Mouse (Mus musculus) retina, adult 2 months (tissue): ENCODE measurements around the gene Nos1ap.

Experiments used
- DNase-seq: peaks from one replicate; pipeline ENCODE4 v3.0.0-alpha.2; 2012; ENCODE audit warnings: low read depth, low spot score

Gene Nos1ap

GRCm38 (mm10) chr1:170363746-170364145 is 225.9 kb downstream of the Nos1ap start:
- no peak for DNase-seq

- DNase-seq: no peak
Observed at GRCm38 (mm10) chr1:170360183-170360915, 229.3 kb downstream of the Nos1ap start.

- DNase-seq: no peak
Observed at GRCm38 (mm10) chr1:170353335-170353734, 236.3 kb downstream of the Nos1ap start.

GRCm38 (mm10) chr1:170351080-170351479 is 238.6 kb downstream of the Nos1ap start:
- no peak for DNase-seq

- no peak for DNase-seq
Observed at GRCm38 (mm10) chr1:170346266-170346665, 243.4 kb downstream of the Nos1ap start.

GRCm38 (mm10) chr1:170343906-170344305 is 245.8 kb downstream of the Nos1ap start:
- no peak for DNase-seq

- peak; percentile 9 for DNase-seq
Observed at GRCm38 (mm10) chr1:170343081-170343480, 246.6 kb downstream of the Nos1ap start.

- no peak for DNase-seq
Observed at GRCm38 (mm10) chr1:170339943-170340342, 249.7 kb downstream of the Nos1ap start.

GRCm38 (mm10) chr1:170332775-170333174 is 256.9 kb downstream of the Nos1ap start:
- DNase-seq: no peak

- no peak for DNase-seq
Observed at GRCm38 (mm10) chr1:170331926-170332325, 257.7 kb downstream of the Nos1ap start.

- no peak for DNase-seq
Observed at GRCm38 (mm10) chr1:170325277-170325676, 264.4 kb downstream of the Nos1ap start.

GRCm38 (mm10) chr1:170324312-170324711 is 265.3 kb downstream of the Nos1ap start:
- DNase-seq: no peak

- no peak for DNase-seq
Observed at GRCm38 (mm10) chr1:170323001-170323400, 266.7 kb downstream of the Nos1ap start.

GRCm38 (mm10) chr1:170322046-170322445 is 267.6 kb downstream of the Nos1ap start:
- no peak for DNase-seq

GRCm38 (mm10) chr1:170311431-170311830 is 278.2 kb downstream of the Nos1ap start:
- no peak for DNase-seq

GRCm38 (mm10) chr1:170308503-170308902 is 281.2 kb downstream of the Nos1ap start, which contains the start of gene Spata46:
TSS of gene Spata46 (plus strand) at chr1:170308803.
- no peak for DNase-seq

- DNase-seq: no peak
Observed at GRCm38 (mm10) chr1:170306232-170306631, 283.4 kb downstream of the Nos1ap start, which contains the start of gene Gm7694. TSS of gene Gm7694 (minus strand) at chr1:170306332.

- no peak for DNase-seq
Observed at GRCm38 (mm10) chr1:170305002-170305401, 284.7 kb downstream of the Nos1ap start.

- no peak for DNase-seq
Observed at GRCm38 (mm10) chr1:170303103-170303502, 286.6 kb downstream of the Nos1ap start.

GRCm38 (mm10) chr1:170302456-170302855 is 287.2 kb downstream of the Nos1ap start:
- no peak for DNase-seq

GRCm38 (mm10) chr1:170301686-170302085 is 288.0 kb downstream of the Nos1ap start:
- DNase-seq: no peak

- DNase-seq: no peak
Observed at GRCm38 (mm10) chr1:170299496-170299895, 290.2 kb downstream of the Nos1ap start.

GRCm38 (mm10) chr1:170294786-170295570 is 294.7 kb downstream of the Nos1ap start:
- no peak for DNase-seq
